Mouse (Mus musculus): ENCODE measurements at regions not wholly inside any gene's neighbourhood (a gene's known extent, or its start where the extent isn't known, plus 50 kb on each side); places are given as distances from the start of the nearest gene placed in this dataset.

- Histone ChIP-seq H3K4me1 (ENCODE audit: control insufficient read depth, insufficient read depth, low read length) (peaks cover 2% of the 10 kb centered on the region; the same call in 1 of the 2 replicates), H3K27ac (ENCODE audit: low read depth, low read length) (no peak overlapping the region), H3K4me2 (no peak overlapping the region), H3K9me3 (replicated peaks; ENCODE audit: control insufficient read depth, low read length) (no peaks in the 10 kb centered on the region), H3K4me3 (ENCODE audit: low read depth, low read length) (no peak overlapping the region), H3K36me3 (ENCODE audit: control insufficient read depth, insufficient read depth, low read length) (no peaks in the 10 kb centered on the region), H3K27me3 (ENCODE audit: control insufficient read depth, insufficient read depth, low read length) (0 out of 2 replicates have a peak, but pooled peaks cover 6% of the 10 kb centered on the region), H3K9ac (ENCODE audit: low read depth, low read length) (no peak overlapping the region)
- 77% methylated on average over 13 of the region's 13 CpGs for WGBS (ENCODE audit: insufficient replicate concordance)
- no peak for ATAC-seq (replicated peaks; ENCODE audit: insufficient number of reproducible peaks, low FRiP score, low TSS enrichment)
These were observed 144.8 kb downstream of the Cxcl12 start for GRCm38 (mm10) chr6:117312891-117313781.

GRCm38 (mm10) chr6:117313944-117314566, 145.7 kb downstream of the Cxcl12 start:
- Histone ChIP-seq H3K4me2 (no peak overlapping the region), H3K27ac (ENCODE audit: low read depth, low read length) (no peak overlapping the region), H3K4me3 (ENCODE audit: low read depth, low read length) (no peak overlapping the region), H3K27me3 (ENCODE audit: control insufficient read depth, insufficient read depth, low read length) (0 out of 2 replicates have a peak, but pooled peaks cover 6% of the 10 kb centered on the region), H3K4me1 (ENCODE audit: control insufficient read depth, insufficient read depth, low read length) (no peaks in the 10 kb centered on the region), H3K9me3 (replicated peaks; ENCODE audit: control insufficient read depth, low read length) (no peaks in the 10 kb centered on the region), H3K36me3 (ENCODE audit: control insufficient read depth, insufficient read depth, low read length) (no peaks in the 10 kb centered on the region), H3K9ac (ENCODE audit: low read depth, low read length) (no peak overlapping the region)
- ATAC-seq (replicated peaks; ENCODE audit: insufficient number of reproducible peaks, low FRiP score, low TSS enrichment) = no peak
- 49% methylated on average over 6 of the region's 6 CpGs for WGBS (ENCODE audit: insufficient replicate concordance)

DNA sequence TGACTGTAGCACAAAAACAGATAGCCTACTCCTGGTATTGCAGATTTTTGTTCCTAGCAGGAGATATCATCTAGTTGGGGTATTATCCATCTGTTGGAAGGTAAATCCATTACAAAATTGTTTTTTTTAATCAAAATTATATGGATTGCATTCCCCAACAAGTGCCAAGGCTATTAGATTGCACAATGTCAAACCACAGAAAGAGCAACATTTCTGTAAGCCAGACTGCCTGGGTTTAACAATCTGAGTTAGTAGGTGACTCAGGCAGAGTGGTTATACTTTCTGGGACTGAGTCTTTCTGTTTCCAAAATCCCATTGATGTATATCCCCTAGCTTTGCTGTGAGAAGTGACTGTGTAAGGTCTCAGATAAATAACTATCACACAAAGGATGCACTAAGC, 155.0 kb downstream of the Cxcl12 start:
- H3K9ac ChIP-seq (ENCODE audit: low read depth, low read length) = no peak overlapping the region

DNA sequence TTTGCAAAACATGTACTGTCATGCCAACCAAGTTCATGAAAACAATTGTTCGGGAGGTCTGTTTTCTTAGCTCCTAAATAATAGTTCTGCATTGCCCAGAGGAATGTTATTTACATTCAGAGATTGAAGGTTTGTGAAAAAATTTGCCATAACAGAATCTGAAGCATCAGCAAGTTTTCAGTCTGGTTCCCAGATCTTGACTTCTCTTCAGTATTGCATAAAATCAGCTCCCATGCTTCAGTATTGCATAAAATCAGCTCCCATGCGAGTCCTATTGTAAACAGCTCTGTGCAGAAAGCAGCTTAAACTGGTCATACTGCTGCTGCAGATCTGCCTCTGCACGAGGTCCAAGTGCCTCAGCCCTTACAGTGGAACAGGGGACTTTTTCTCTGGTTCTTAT, 155.5 kb downstream of the Cxcl12 start:
- H3K36me3 ChIP-seq (ENCODE audit: control insufficient read depth, insufficient read depth, low read length) = no peaks in the 10 kb centered on the region
- no peak overlapping the region for H3K9ac ChIP-seq (ENCODE audit: low read depth, low read length)
- H3K4me2 ChIP-seq = no peak overlapping the region
- no peaks in the 10 kb centered on the region for H3K27me3 ChIP-seq (ENCODE audit: control insufficient read depth, insufficient read depth, low read length)
- peaks cover 9% of the 10 kb centered on the region for H3K4me1 ChIP-seq (ENCODE audit: control insufficient read depth, insufficient read depth, low read length)
- no peak overlapping the region for H3K27ac ChIP-seq (ENCODE audit: low read depth, low read length)
- WGBS (ENCODE audit: insufficient replicate concordance) = 71% methylated on average over 3 of the region's 3 CpGs
- no peaks in the 10 kb centered on the region for H3K9me3 ChIP-seq (replicated peaks; ENCODE audit: control insufficient read depth, low read length)
- ATAC-seq (replicated peaks; ENCODE audit: insufficient number of reproducible peaks, low FRiP score, low TSS enrichment) = no peak
- no peak overlapping the region for H3K4me3 ChIP-seq (ENCODE audit: low read depth, low read length)

More for the DNA sequence above, 155.0 kb downstream of the Cxcl12 start:
- no peaks in the 10 kb centered on the region for H3K9me3 ChIP-seq (replicated peaks; ENCODE audit: control insufficient read depth, low read length)
- peaks cover 8% of the 10 kb centered on the region; the same call in 1 of the 2 replicates for H3K4me1 ChIP-seq (ENCODE audit: control insufficient read depth, insufficient read depth, low read length)
- no peak for ATAC-seq (replicated peaks; ENCODE audit: insufficient number of reproducible peaks, low FRiP score, low TSS enrichment)
- H3K27ac ChIP-seq (ENCODE audit: low read depth, low read length) = no peak overlapping the region
- H3K36me3 ChIP-seq (ENCODE audit: control insufficient read depth, insufficient read depth, low read length) = no peaks in the 10 kb centered on the region
- H3K27me3 ChIP-seq (ENCODE audit: control insufficient read depth, insufficient read depth, low read length) = no peaks in the 10 kb centered on the region
- no peak overlapping the region for H3K4me3 ChIP-seq (ENCODE audit: low read depth, low read length)
- no peak overlapping the region for H3K4me2 ChIP-seq

DNA sequence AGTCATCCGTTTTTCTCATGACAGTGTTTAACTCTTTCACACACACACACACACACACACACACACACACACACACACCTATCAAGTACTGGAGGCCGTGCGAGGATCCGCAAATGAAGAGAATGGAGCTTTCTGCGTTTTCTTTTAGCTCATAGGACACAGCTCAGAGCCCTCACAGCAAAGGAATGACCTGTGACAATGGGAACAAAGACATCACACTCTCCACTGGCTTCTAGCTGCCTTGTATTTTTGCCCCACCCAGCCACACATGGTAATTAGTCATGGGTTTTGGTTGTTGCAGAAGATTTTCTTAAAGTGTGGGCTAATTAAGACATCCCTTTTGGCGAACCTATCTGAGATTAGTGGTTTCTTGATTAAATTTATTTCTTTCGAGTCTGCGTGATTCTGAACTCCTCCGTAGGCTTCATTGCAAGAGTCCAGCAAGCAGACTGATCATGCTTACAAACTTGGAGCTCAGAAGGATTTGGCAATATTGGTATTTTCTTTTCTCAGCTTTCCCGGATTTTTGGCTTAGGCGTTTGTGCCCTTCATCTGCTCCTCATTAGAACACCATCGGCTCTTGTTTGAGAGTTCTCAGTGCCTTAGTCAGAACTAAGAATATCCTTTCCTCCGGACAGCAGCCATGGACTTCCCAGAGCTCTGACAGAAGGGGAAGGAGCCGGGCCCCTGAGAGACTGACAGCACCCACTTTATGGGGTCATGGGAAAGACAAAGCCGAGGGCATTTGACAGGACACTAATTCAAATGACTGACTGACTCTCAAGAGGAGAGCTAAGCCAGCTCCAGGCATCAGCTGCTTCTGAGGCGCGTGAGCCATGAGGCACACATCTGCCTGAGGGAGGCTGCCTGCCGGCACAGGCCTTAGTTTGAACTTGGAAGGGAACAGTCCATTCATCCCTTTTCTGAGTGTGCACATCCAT, 158.8 kb downstream of the Cxcl12 start:
- peaks cover 16% of the 10 kb centered on the region for H3K4me1 ChIP-seq (ENCODE audit: control insufficient read depth, insufficient read depth, low read length)
- H3K9me3 ChIP-seq (replicated peaks; ENCODE audit: control insufficient read depth, low read length) = no peaks in the 10 kb centered on the region
- H3K4me2 ChIP-seq = no peak overlapping the region
- WGBS (ENCODE audit: insufficient replicate concordance) = 55% methylated on average over 18 of the region's 18 CpGs
- peak overlapping the region; percentile 28; the same call in 1 of the 2 replicates for H3K9ac ChIP-seq (ENCODE audit: low read depth, low read length)
- no peaks in the 10 kb centered on the region for H3K36me3 ChIP-seq (ENCODE audit: control insufficient read depth, insufficient read depth, low read length)
- no peak overlapping the region for H3K4me3 ChIP-seq (ENCODE audit: low read depth, low read length)
- H3K27ac ChIP-seq (ENCODE audit: low read depth, low read length) = peak overlapping the region; percentile 38; the same call in 1 of the 2 replicates
- no peak for ATAC-seq (replicated peaks; ENCODE audit: insufficient number of reproducible peaks, low FRiP score, low TSS enrichment)
- no peaks in the 10 kb centered on the region for H3K27me3 ChIP-seq (ENCODE audit: control insufficient read depth, insufficient read depth, low read length)

DNA sequence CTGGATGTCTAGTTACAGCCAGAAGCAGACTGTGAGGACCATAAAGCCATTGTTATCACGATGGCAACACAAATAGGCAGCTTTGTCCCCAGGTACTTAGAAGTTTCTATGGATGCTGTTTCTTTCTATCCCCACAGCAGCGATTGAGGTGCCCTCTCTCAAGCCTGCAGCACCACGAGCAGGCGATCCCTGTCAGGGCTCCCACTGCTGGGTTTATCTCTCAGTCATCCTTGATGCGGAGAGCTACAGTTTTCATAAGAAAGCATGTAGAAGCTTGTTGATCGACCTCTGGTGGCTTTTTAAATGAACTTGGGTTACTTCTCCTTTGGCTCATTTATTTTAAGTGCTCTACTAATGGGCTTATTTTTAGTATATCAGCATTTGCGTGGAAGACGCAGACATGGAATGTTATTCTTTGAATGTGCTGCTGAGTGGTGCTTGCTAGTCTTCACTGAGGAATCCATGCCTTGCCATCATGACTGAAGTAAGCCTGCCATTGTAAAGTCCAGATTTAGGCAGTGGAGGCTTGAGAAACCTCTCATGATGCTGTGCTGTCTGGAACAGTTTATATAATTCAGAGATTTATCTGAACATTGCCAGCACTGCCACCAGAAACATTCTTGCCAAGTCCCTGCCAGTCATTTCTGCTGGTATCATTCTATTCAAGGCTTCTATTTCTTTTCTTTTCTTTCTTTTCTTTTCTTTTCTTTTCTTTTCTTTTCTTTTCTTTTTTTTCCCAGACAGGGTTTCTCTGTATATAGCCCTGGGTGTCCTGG, 161.0 kb downstream of the Cxcl12 start:
- Histone ChIP-seq H3K27ac (ENCODE audit: low read depth, low read length) (no peak overlapping the region), H3K36me3 (ENCODE audit: control insufficient read depth, insufficient read depth, low read length) (no peaks in the 10 kb centered on the region), H3K4me3 (ENCODE audit: low read depth, low read length) (no peak overlapping the region), H3K4me2 (no peak overlapping the region), H3K9ac (ENCODE audit: low read depth, low read length) (no peak overlapping the region), H3K9me3 (replicated peaks; ENCODE audit: control insufficient read depth, low read length) (no peaks in the 10 kb centered on the region), H3K27me3 (ENCODE audit: control insufficient read depth, insufficient read depth, low read length) (no peaks in the 10 kb centered on the region), H3K4me1 (ENCODE audit: control insufficient read depth, insufficient read depth, low read length) (peaks cover 16% of the 10 kb centered on the region)
- no peak for ATAC-seq (replicated peaks; ENCODE audit: insufficient number of reproducible peaks, low FRiP score, low TSS enrichment)
- WGBS (ENCODE audit: insufficient replicate concordance) = 44% methylated on average over 8 of the region's 8 CpGs

DNA sequence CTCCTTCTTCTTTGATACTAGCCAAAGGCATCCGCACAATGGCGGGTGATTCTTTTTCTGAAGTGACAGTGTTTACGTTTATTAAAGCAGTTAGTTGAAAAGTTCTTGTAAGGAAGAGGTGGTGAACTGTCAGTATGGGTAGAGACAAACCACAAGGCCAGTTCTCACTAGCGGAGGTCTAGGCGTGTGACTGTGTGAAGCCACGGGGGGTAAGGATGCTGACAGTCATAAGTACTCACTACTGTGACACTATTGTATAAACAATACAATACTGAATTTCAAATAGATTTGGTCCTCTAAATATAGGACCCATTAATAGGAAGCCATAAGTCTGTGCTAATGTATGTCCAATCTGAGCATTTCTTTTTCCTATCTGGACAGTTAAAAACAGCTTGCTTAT, 161.9 kb downstream of the Cxcl12 start:
- ATAC-seq (replicated peaks; ENCODE audit: insufficient number of reproducible peaks, low FRiP score, low TSS enrichment) = no peak
- WGBS (ENCODE audit: insufficient replicate concordance) = 78% methylated on average over 6 of the region's 6 CpGs
- peaks cover 12% of the 10 kb centered on the region for H3K4me1 ChIP-seq (ENCODE audit: control insufficient read depth, insufficient read depth, low read length)
- H3K27me3 ChIP-seq (ENCODE audit: control insufficient read depth, insufficient read depth, low read length) = no peaks in the 10 kb centered on the region
- H3K36me3 ChIP-seq (ENCODE audit: control insufficient read depth, insufficient read depth, low read length) = no peaks in the 10 kb centered on the region
- no peak overlapping the region for H3K4me2 ChIP-seq
- no peak overlapping the region for H3K27ac ChIP-seq (ENCODE audit: low read depth, low read length)
- H3K9me3 ChIP-seq (replicated peaks; ENCODE audit: control insufficient read depth, low read length) = no peaks in the 10 kb centered on the region
- H3K9ac ChIP-seq (ENCODE audit: low read depth, low read length) = no peak overlapping the region
- H3K4me3 ChIP-seq (ENCODE audit: low read depth, low read length) = no peak overlapping the region

All from heart, embryonic 11.5 days (tissue).